Comparison of ENCODE assay signal across 12 mouse cellular contexts in genomic region chr10:20040116-20040515, GRCm38 (mm10).
DNase-seq lines count a peak whose midpoint lies in the region; ATAC-seq lines count a peak whose summit lies in the region.
"Had no signal": no experiment of that assay in that cellular context is flagged by ENCODE, and none has a peak within 500 bp of the region (broad histone marks: within the 10 kb centered on the region; RNA-seq: fewer than 3 reads in every experiment).

No protein-coding gene starts in this region.

- H3K9me3 ChIP-seq in heart, embryonic 12.5 days (replicated peaks) = no peaks in the 10 kb centered on the region
- H3K9me3 ChIP-seq: hindbrain, embryonic 15.5 days; midbrain, embryonic 12.5 days had no signal

- no peak overlapping the region for H3K27ac ChIP-seq in heart, embryonic 12.5 days (ENCODE audit: poor library complexity, severe bottlenecking)
- H3K27ac ChIP-seq: hindbrain, embryonic 15.5 days; midbrain, embryonic 12.5 days had no signal

- no peak overlapping the region for H3K4me3 ChIP-seq in heart, embryonic 12.5 days
- H3K4me3 ChIP-seq: hindbrain, embryonic 15.5 days; midbrain, embryonic 12.5 days had no signal

- DNase-seq in heart, adult 11 months = peak; percentile 98
- DNase-seq in 416B (ENCODE audit: low read depth) = peak; percentile 11
- peak; percentile 67 for DNase-seq in gastrocnemius, postnatal 25 days
- DNase-seq in kidney, postnatal 25 days = peak; percentile 64 to 90
- DNase-seq in left cerebral cortex, postnatal 36 days (ENCODE audit: low spot score in 2 of 2) = no peak
- no peak for DNase-seq in natural killer cell, adult 2 months (ENCODE audit: low spot score in 2 of 2)
- DNase-seq: cerebellum, postnatal 36 days had no signal

- H3K36me3 ChIP-seq in heart, embryonic 12.5 days = no peaks in the 10 kb centered on the region
- H3K36me3 ChIP-seq: hindbrain, embryonic 15.5 days; midbrain, embryonic 12.5 days had no signal

- intact Hi-C loops in left cerebral cortex, postnatal 36 days (cut with DNase I) = no loop called here

- H3K4me1 ChIP-seq in heart, embryonic 12.5 days (replicated peaks) = no peaks in the 10 kb centered on the region
- H3K4me1 ChIP-seq: hindbrain, embryonic 15.5 days; midbrain, embryonic 12.5 days had no signal

- ATAC-seq in heart, embryonic 12.5 days (ENCODE audit: insufficient number of reproducible peaks, low FRiP score) = no peak
- ATAC-seq in CD4-positive, CD25-positive, alpha-beta regulatory T cell, adult 4 months = no peak

- 77% methylated on average over 7 of the region's 7 CpGs for WGBS in heart, embryonic 12.5 days

- no peak overlapping the region for H3K9ac ChIP-seq in heart, embryonic 12.5 days
- H3K9ac ChIP-seq: hindbrain, embryonic 15.5 days; midbrain, embryonic 12.5 days had no signal

- no peak overlapping the region for H3K4me2 ChIP-seq in heart, embryonic 12.5 days
- H3K4me2 ChIP-seq: hindbrain, embryonic 15.5 days; liver, embryonic 11.5 days; midbrain, embryonic 12.5 days had no signal

- H3K27me3 ChIP-seq in heart, embryonic 12.5 days (replicated peaks) = no peaks in the 10 kb centered on the region
- H3K27me3 ChIP-seq: hindbrain, embryonic 15.5 days; midbrain, embryonic 12.5 days had no signal

Comparison
In these comparisons a context has a peak if more than half of its experiments do, and no peak if none do; other contexts are left out.
1. DNase-seq: peak in heart, adult 11 months (single experiment), 416B (single experiment), gastrocnemius, postnatal 25 days (single experiment) and kidney, postnatal 25 days (2 of 2); none in left cerebral cortex, postnatal 36 days (0 of 2) and natural killer cell, adult 2 months (0 of 2).